Mouse (Mus musculus): ENCODE measurements around the gene Lipc.

Gene Lipc

DNA sequence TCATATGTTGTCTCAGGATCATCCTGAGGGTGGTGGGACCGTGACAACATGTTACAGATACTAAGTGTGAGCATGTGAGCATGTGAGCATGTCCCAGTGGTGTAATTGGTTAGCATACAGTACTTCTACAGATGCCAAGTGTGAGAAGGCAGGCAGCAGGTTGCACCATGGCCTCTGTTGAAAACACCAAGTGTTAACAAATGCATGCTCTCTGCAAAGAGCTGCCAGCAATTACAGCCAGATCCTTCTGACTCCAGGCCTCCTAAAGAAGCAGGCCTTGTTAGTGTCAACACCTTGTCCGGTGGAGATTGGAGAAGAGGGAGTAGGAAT lies 36.7 kb downstream of the Lipc start:
- DNase-seq (ENCODE audit: low read depth, low spot score), result no peak

DNA sequence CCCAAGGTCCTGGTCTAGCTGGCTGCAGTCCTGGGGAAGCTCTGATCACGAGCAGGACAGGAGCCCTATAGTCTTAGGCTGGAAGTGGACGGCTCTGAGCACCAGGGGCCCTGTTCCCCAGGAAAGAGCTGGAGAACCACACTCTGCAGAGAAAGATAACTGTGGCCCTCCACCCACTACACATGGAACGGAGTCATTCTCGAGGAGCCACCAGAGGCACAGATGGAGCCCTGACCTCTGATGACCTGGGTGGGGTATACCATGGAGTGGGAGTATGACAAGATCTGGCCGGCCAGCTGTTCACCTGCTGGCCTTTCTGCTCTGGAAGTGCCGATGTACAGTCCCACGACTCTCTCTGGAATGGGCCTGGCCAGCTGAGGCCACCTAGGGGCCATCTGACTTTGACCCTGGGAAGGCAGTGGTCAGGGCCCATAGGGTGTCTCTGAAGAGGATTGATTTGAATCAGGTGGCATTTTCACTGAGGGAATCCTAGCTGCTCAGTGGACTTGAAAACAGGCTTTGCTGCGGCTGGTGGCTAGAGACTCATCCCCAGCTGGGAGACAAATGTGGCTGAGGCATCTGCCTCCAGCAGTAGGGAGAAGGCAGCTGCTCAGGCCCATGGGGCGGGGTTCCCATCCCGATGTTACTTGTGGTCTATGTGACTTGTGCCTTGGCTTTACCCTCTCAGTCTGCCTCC lies 37.2 kb downstream of the Lipc start:
- no peak for DNase-seq (ENCODE audit: low read depth, low spot score)

DNA sequence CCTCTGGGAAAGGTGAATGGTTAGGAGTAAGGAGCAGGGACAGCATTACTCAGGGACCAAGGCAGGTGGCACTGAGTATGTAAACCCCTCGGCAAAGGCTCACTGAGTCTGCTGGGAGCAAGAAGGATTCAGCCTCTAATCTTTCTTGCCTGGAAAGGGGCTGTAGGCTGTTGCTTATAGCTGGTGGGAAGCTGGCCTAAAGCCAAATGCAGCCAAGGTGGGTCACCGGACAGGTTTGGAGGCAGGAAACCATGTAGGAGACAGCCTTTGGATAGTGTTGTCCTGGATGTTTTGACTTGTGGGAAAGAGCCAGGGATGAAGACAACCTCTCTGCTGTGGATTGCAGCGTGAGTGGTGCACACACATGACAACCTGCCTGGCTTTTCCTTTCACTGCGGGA lies 40.9 kb downstream of the Lipc start:
- DNase-seq (ENCODE audit: low read depth, low spot score), result no peak

DNA sequence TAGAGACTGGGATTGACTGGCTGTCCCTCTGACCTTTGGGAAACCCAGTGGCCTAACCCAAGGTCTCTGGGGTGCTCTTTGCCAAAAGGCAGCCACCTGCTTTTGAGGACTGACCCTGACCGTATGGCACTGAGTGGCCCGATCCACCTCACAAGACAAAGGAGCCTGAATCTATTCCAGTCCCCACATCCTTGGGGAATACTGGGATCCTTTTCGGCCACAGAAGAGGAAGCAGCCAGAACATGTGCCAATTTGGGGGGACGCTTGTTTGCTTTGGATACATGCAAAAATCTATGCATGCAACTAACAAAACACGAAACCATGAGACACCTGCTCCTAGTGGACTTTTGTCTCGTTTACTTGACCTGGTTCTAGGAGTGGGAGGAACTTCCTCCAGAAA lies 41.7 kb downstream of the Lipc start:
- DNase-seq (ENCODE audit: low read depth, low spot score), result no peak

DNA sequence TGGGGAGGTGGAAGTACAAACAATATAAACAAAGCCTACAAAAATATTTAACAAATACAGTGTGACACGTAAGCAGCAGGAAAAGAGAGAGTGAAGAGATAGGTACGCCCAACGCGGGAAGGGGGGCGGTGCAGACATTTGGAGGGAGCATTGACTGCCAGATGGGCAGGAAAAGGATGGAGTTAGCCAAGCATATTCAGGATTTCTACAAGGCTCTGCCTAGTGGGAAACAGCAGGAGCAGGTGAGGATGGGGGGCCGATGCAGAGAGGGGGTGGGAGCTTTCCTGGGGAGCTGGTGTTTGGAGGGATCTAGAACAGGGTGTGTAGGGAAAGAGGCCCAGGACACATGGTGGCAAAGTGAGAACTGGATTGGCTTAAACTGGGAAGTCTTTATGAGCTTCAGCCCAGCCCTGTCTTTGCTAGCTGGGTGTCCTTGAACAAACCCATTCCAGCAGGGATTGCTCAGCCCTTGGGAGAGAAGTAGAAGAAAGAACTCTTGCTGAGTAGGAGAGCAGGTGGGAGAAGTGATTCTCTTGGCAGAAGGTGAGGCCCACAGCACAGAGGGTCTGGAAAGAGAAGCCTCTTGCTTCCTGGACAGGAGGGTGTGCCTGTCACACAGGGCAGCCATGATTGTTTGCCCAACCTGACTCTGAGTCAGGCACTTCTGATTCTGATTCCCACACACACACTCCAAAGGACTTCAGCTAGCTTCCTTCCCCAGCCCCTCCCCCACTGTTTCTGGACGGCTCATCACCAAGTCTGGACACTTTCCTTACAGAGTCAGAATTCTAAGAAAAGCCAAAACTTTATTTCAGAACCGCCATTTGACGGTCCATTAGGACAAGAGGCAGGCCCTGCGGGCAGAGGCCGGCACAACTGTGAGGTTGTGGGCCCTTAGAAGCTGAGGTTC lies 49.0 kb downstream of the Lipc start:
- no peak for DNase-seq (ENCODE audit: low read depth, low spot score)

DNA sequence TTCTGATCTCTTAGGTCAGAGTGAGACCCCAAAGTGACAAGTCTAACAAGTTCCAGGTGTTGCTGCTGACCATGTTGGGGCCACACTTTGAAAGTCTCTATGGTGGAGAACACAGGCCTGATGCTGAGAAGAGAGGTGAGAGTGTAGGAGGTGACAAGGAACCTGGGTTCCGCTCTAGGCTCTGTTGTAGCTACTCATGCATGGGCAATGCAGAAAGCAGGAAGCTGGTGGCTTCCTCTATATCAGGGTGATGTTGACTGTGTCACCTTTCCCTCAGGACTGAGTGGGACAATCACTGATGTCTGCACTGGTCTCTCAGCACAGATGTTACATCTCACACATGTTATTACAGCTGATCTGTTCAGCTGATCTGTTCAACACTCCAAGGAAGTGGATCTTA lies 57.8 kb downstream of the Lipc start:
- no peak for DNase-seq (ENCODE audit: low read depth, low spot score)

DNA sequence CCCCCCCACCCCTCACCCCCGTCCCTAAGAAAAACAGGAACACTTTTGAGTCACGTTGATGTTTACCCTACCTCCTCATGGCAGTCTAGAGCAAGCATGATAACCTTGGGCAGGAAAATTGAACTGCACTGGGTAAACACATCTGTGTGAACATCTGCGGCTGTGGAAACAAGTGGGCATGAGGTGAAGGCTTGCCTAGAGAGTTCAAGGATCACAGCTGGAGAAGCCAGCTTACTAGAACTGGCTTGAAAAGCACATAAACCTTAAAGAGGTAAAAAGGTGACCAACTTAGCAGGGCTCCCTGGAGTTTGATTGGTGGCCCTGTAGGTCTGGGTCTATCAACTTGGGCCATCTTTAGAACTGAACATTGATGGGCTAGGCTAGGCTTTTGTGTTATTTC lies 58.5 kb downstream of the Lipc start:
- DNase-seq (ENCODE audit: low read depth, low spot score), result no peak

DNA sequence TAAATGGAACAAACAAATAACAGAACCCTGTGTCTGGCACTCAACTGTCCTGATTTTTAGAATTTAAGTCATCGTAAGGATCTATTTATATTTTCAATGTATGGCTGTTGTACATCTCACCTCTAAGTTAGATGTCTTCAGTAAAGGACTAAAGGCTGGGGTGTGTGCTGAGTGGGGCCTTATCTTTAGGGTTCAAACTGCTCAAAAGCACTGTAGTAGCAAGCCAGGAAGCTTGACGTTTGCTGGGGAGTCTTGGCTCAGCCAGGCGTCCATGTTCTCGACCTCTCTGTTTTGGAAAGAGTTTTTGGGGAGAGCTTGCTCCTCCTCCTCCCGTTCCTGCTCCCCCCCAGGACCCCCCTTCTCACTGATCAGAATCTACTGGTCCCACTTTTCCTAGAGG lies 59.4 kb downstream of the Lipc start:
- DNase-seq (ENCODE audit: low read depth, low spot score), result no peak

DNA sequence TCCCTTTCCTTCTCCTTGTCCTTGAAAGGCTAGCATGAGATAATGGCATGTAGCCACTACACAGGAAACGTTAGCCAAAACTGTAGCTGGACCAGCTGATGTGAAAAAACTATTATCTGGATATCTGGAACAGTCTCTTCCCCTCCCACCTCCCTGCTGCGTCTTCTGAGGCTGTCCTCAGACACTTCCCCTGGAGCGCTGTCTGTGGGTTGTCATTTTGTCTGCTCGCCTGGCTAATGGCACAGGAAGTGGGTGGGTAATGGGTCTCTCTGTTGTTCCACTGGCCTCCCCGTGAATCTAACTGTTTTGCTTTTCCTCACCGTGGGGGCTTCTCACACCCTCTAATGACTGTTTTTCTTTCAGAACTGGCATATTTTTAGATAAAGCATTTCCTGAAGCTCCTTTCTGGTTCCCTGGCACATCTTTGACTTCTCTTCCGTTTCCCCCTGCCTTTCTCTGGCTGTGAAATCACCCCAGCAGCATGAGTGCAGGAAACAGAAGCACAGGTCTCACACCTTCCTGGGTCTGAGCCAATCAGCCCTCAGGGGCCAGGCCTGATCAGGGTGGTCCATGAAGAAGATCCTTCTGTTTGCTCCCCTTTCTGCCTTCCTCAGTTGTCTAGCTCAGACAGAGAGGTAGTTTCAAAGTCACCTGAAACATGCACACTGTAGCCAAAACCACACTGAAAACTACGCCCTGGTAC lies 60.4 kb downstream of the Lipc start:
- DNase-seq (ENCODE audit: low read depth, low spot score), result no peak

DNA sequence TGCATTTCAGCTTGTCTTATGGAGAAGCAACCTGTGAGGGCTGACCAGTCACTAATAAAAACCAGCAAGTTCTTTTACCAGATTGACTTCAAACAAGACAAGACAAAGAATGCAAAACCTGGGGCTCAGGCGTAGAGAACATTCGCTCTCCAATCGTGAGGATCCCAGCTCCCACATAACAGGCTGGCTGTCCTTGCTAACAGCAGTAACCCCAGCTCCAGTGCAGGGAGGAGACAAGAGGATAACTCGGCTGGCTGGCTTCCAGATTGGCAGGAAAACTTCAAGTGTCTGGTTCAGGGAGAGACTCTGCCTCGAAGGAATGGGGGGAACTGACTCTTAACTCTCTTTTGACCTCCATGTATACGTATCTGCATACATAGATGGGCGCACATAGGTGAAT lies 61.3 kb downstream of the Lipc start:
- no peak for DNase-seq (ENCODE audit: low read depth, low spot score)

DNA sequence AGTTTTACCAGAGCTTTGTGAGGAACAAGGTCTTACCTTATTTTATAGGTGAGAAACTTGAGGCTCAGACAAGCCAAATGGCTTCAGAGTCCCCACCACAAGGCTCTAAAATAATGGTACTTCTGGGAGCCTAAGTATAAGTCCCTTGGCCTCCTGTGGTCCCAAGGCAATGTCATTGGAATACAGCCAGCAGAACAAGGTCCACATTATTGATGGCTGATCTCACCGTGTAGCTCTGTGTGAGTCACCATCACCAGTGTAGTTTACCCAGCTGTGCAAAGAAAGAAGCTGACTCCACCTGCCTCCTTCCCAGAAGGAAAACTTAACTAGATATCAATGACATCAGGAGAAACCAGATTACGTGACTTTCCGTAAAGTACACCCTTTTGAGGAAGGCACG lies 63.1 kb downstream of the Lipc start:
- DNase-seq (ENCODE audit: low read depth, low spot score), result no peak

DNA sequence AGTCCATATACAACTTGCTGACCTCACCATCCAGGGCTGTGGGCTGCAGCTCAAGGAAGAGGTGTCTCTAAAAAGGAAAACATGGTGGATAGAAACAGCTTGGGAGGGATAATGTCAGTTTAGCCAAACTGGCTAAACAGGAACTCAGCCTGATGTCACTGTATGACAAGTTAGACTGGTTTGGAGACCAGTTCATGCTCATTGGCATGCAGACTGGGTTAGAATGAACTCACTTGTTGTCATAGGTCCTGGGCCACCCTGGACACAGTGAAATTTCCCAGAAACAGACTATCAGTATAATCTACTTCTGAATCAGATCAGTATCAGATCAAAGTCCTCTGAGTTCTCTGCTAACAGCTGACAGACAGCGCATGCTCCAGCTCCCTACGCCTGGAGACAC lies 63.5 kb downstream of the Lipc start:
- DNase-seq (ENCODE audit: low read depth, low spot score), result no peak

DNA sequence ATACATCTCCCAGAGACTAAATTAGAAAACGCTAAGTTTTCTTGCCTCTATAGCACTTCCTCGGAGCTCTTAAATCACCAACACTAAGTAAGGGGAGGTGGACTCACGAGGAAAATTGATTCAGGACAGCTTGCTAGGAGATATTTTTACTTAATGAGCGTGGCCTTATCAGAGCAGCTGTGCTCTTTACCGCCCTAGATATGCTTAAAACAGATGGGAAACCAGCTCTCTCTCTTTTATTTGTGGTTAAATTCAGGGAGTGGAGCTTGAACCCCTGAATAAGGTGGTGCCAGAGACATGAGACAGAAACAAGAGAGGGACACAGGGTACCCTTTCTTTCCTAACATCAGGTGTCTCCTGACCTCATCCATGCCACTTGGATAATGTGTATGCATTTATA lies 70.0 kb downstream of the Lipc start:
- no peak for DNase-seq (ENCODE audit: low read depth, low spot score)

DNA sequence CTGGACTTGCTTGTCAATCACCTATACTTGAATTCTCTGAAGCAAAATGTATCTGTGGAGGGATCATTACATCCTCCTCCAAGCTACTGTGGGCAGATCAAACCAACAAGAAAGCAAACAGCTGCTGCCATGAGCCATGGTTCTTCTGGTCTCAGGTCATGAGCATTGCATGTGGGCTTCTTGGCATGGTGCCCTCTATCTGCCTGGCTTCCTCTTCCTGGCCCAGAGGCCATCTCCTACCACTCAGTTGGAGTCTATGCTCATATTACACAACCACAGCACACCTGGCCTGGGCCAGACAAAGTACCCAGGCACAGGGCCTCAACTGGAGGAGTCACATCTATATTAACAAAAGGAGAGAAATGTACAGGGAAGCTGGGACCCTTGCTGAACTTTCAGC lies 73.2 kb downstream of the Lipc start:
- no peak for DNase-seq (ENCODE audit: low read depth, low spot score)

DNA sequence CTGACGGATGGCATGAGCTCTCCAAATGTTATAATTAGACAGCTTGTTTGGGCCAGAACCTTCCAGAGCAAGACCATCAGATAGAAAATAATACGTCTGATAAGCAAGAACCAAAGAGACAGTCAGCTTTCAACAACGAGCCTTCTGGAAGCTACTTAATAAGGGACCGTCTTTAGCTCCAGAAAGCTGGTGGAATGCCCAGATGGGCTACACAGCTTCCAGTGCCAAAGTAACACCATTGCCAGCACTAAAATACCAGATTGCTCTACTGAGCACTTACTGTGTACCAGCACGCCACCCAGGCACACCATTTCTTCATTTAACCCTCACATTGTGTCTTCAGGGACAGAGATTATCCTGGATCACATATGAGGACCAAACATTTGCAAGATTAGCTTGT lies 73.9 kb downstream of the Lipc start:
- no peak for DNase-seq (ENCODE audit: low read depth, low spot score)

DNA sequence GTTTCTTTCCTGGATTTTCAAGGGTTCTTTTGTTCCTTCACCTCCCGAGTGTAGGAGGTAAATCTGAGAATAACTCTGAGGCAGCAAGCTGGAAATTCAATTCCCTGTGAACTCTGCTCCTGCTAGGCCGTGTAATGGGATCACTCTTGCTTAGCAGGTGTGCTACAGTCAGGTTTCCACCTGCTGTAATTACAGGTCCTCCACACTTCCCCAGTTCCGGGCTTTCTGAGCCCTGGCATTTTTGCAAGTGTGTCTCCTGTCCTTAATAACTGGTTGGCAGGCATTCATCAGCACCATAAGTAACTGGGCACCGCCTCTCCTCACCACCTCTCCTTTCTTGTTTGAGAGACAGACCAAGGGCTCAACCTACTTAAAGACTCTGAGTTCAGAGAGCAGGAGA lies 76.5 kb downstream of the Lipc start:
- DNase-seq (ENCODE audit: low read depth, low spot score), result no peak

DNA sequence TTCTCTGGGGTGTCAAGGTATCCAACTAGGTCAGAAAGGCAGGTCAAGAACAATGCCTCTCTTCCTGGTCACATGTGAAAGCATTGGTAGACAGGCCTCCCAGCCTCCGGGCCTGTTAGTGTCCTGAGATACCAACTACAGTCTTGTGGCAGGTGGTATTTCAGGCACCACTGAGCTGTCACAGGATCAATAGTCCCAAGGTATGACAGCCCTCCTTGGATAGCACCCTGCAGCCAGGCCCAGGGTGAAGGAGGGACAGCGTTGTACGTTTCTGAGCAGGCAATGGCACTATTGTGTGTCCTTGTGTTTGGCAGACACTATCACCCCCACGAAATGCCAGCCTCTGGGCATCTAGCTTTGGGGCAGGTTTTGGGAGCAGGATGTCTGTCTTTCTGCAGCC lies 77.0 kb downstream of the Lipc start:
- DNase-seq (ENCODE audit: low read depth, low spot score), result no peak

DNA sequence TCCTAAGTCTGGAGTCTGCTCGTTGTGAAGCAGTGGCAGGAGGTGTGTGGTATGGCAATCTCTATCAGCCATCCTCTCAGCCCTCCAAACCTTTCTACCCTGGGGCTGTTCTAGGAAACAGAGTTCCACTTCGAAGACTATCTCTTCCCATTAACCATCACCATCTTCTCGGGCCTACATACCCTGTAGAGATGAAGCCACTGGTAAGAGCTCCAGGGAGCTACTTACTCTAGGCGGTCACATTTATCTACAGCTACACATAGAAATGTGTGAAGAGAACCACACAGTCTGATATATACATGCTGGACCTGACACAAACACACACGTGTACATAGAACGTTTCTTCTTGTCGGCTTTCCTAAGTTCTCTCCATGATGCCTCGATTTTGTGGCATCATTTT lies 79.4 kb downstream of the Lipc start:
- no peak for DNase-seq (ENCODE audit: low read depth, low spot score)

DNA sequence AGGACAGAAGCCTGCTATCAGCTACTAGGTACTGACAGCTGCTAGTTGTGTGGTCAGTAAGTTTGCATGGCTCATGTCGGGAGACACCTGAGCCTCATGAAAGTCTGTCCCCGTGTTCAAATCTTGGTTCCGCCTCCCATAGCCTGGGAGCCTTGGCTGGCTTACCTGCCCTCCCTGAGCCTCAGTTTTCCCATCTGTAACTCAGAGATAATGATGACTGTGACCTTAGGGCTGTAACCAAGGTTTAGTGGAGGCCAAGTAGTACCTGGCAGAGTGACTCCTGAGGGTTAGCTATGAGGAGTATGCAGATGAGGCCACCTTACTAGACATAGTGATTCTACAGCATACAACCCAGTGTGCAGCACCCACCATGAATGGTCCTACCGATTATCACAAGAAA lies 81.7 kb downstream of the Lipc start:
- no peak for DNase-seq (ENCODE audit: low read depth, low spot score)

DNA sequence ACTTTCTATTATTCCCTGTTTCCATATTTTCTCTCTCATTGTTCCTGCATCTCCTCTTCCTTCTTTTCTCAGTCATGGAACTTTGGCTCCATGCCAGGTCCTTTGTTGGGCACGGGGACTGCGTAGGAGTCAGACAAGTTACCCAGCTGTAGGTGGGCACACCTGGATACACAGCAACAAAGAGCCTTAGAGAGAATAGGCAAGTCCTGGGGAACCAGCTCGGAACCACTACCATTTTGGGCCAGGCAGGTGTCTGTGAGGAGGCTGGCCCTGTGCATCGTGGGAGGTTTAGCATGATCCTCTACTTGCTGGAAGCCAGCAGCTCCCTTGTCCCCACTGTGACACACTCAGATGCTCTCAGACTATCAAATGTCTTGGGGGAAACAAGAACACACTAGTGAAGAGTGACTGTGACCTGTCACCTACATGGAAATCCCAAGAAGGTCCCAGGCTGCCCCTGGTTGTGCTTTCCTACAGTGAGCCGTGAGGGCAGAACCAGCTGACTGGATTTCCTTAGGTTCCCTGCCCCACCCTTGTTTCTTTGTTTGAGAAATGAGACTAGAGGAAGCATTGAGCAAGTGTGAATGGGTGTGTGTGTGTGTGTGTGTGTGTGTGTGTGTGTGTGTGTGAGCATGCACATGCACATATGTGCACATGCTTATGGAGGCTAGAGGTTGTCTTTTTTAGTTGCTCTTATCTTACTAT lies 82.7 kb downstream of the Lipc start:
- DNase-seq (ENCODE audit: low read depth, low spot score), result no peak

DNA sequence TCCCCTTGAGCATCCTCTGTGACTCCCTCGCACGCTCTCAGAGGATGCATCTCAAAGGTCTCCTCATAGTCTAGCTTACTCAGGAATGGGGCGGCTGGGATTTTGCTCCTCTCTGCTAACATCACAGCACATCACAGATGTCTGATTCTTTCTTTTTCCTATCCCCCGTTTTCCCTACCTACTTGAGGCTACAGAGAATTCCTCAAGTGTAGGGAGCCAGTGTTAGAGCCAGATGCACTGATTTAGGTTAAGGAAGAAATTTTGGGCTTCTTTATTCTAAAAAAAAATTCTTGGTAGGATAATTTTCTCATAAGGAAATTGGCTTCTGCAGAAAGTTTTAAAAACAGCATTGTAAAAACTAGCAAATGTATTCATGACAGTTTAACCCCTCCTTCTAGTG lies 84.6 kb downstream of the Lipc start:
- DNase-seq (ENCODE audit: low read depth, low spot score), result no peak

DNA sequence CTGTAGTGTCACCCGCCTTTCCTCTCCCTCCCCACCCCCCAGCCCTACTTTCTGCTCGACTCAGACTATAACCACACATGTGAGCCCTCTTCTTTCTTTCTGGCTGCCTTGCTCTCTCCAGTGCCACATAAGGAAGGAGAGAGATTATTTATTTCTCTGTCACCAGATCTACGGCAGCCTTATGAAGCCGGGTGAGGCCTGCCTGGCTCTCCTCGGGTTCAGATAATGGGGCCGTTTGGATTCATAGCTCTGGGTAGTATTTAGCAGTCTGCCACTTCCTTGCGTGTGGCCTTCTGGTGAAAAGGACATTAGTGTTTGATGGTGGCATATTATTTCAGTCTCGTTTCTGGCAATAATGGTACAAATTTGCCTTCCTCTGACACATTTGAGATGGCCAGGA lies 88.0 kb downstream of the Lipc start:
- no peak for DNase-seq (ENCODE audit: low read depth, low spot score)
